Mouse (Mus musculus) limb, embryonic 14.5 days (tissue): ENCODE measurements around the gene Itprid2. TPM values are rescaled to one million over a fixed set of nuclear protein-coding genes. Genes with fewer than 3 reads are reported as not detected.

Experiments
- ATAC-seq: fragments of 200-750 bp; cut with Nextera tagmentation; 2 replicates; pipeline ENCODE4 v1.8.0; 2017; ENCODE audit warnings: low read depth, moderate number of reproducible peaks, moderate TSS enrichment; ENCODE audit not compliant: low FRiP score
- DNase-seq: peaks from one replicate; pipeline ENCODE4 v3.0.0-alpha.2; 2015; ENCODE audit warnings: low spot score
- H3K27ac ChIP-seq: fragments of 300-500 bp; sonication (generic); replicated peaks from 2 replicates; pipeline ENCODE4 v1.5.1; 2014; ENCODE audit warnings: low read depth, mild to moderate bottlenecking, low read length, moderate library complexity, mixed read lengths
- H3K27me3 ChIP-seq: fragments of 300-500 bp; sonication (generic); 2 replicates; pipeline ENCODE4 v1.6.1; 2014; ENCODE audit warnings: low read length, mixed read lengths; ENCODE audit not compliant: control insufficient read depth, insufficient read depth
- H3K36me3 ChIP-seq: fragments of 300-500 bp; sonication (generic); 2 replicates; pipeline ENCODE4 v1.6.1; 2014; ENCODE audit warnings: mild to moderate bottlenecking, low read length, moderate library complexity, mixed read lengths; ENCODE audit not compliant: control insufficient read depth, insufficient read depth
- H3K4me1 ChIP-seq: fragments of 300-500 bp; sonication (generic); 2 replicates; pipeline ENCODE4 v1.6.1; 2014; ENCODE audit warnings: antibody characterized with exemption, low read length, mixed read lengths; ENCODE audit not compliant: control insufficient read depth, insufficient read depth
- H3K4me2 ChIP-seq: fragments of 300-500 bp; sonication (generic); replicated peaks from 2 replicates; pipeline ENCODE4 v1.6.1; 2014; ENCODE audit warnings: low read depth, mild to moderate bottlenecking, low read length, moderate library complexity; ENCODE audit not compliant: severe bottlenecking
- H3K4me3 ChIP-seq: fragments of 300-500 bp; sonication (generic); replicated peaks from 2 replicates; pipeline ENCODE4 v1.5.1; 2014; ENCODE audit warnings: low read length
- H3K9ac ChIP-seq: fragments of 300-500 bp; sonication (generic); 2 replicates; pipeline ENCODE4 v1.6.1; 2014; ENCODE audit warnings: mild to moderate bottlenecking, low read depth, low read length, moderate library complexity; ENCODE audit not compliant: severe bottlenecking
- H3K9me3 ChIP-seq: fragments of 300-500 bp; sonication (generic); 2 replicates; pipeline ENCODE4 v1.6.1; 2016; ENCODE audit warnings: low read length; ENCODE audit not compliant: control insufficient read depth
- POLR2A ChIP-seq: fragments of 200-500 bp; IDR thresholded peaks from 2 replicates; pipeline ENCODE4 v1.8.0; 2012; ENCODE audit warnings: inconsistent platforms, mild to moderate bottlenecking, moderate library complexity, borderline replicate concordance; ENCODE audit not compliant: insufficient read depth, insufficient read length; ENCODE audit errors: extremely low read depth
- WGBS: fragments of 180-500 bp; shearing (Covaris S2); extraction: QIAGEN DNeasy Blood & Tissue Kit; methylation state at CpG from one replicate; pipeline ENCODE4 v1.1.7; 2014; 5-methylcytosine and 5-hydroxymethylcytosine counted together
- polyA plus RNA-seq, 2 experiments: library from polyadenylated mRNA; depleted of rRNA in 1 of 2; stranded (reverse) in 1 of 2; unstranded in 1 of 2; fragments of >200 nt; fragmentation: Nextera tagmentation in 1 of 2; extraction: Ambion mirVana in 1 of 2; gene quantifications; 2 replicates each; pipeline versions ENCODE4 v1.2.1 to v1.2.3; 2012 to 2014

The Itprid2 gene
- polyA plus RNA-seq, 2 experiments = 9.3 to 14.8 TPM

- peaks cover 19% of the 10 kb centered on the region for H3K36me3 ChIP-seq
- no peak overlapping the region for H3K9ac ChIP-seq
- H3K4me1 ChIP-seq = no peaks in the 10 kb centered on the region
- DNase-seq = no peak
- no peak overlapping the region for H3K4me2 ChIP-seq
- no peaks in the 10 kb centered on the region for H3K9me3 ChIP-seq
- no peaks in the 10 kb centered on the region for H3K27me3 ChIP-seq
- no peak for ATAC-seq
- 92% methylated on average over 3 of the region's 3 CpGs for WGBS
- TF ChIP-seq POLR2A = no peak
- no peak overlapping the region for H3K27ac ChIP-seq
- no peak overlapping the region for H3K4me3 ChIP-seq
These were observed 40.1 kb downstream of the Itprid2 start for GRCm38 (mm10) chr2:79675266-79675665.

- Histone ChIP-seq H3K27me3 (no peaks in the 10 kb centered on the region), H3K9ac (no peak overlapping the region), H3K36me3 (peaks cover 15% of the 10 kb centered on the region), H3K27ac (no peak overlapping the region), H3K4me3 (no peak overlapping the region), H3K4me2 (no peak overlapping the region), H3K4me1 (no peaks in the 10 kb centered on the region), H3K9me3 (no peaks in the 10 kb centered on the region)
- ATAC-seq (no peak), DNase-seq (no peak)
- 69% methylated on average over 1 of the region's 1 CpGs for WGBS
- no peak for TF ChIP-seq POLR2A
These were observed 42.6 kb downstream of the Itprid2 start for GRCm38 (mm10) chr2:79677663-79678257.

- Histone ChIP-seq H3K4me2 (no peak overlapping the region), H3K4me3 (no peak overlapping the region), H3K27ac (no peak overlapping the region), H3K4me1 (no peaks in the 10 kb centered on the region), H3K9ac (no peak overlapping the region), H3K27me3 (no peaks in the 10 kb centered on the region), H3K36me3 (no peaks in the 10 kb centered on the region), H3K9me3 (no peaks in the 10 kb centered on the region)
- ATAC-seq (no peak), DNase-seq (no peak)
- WGBS = 72% methylated on average over 4 of the region's 4 CpGs
- TF ChIP-seq POLR2A = no peak
These were observed 46.5 kb downstream of the Itprid2 start for GRCm38 (mm10) chr2:79681672-79682071.

- no peak for TF ChIP-seq POLR2A
- H3K9me3 ChIP-seq = no peaks in the 10 kb centered on the region
- H3K27me3 ChIP-seq = no peaks in the 10 kb centered on the region
- no peak overlapping the region for H3K9ac ChIP-seq
- DNase-seq (no peak), ATAC-seq (no peak)
- H3K4me2 ChIP-seq = no peak overlapping the region
- no peaks in the 10 kb centered on the region for H3K4me1 ChIP-seq
- 96% methylated on average over 4 of the region's 4 CpGs for WGBS
- no peak overlapping the region for H3K27ac ChIP-seq
- no peaks in the 10 kb centered on the region for H3K36me3 ChIP-seq
- no peak overlapping the region for H3K4me3 ChIP-seq
These were observed 48.1 kb downstream of the Itprid2 start for GRCm38 (mm10) chr2:79683258-79683657.

- H3K4me2 ChIP-seq = no peak overlapping the region
- 50% methylated on average over 3 of the region's 3 CpGs for WGBS
- H3K9ac ChIP-seq = no peak overlapping the region
These were observed 55.7 kb downstream of the Itprid2 start for GRCm38 (mm10) chr2:79690838-79691237.

More at GRCm38 (mm10) chr2:79690838-79691237, 55.7 kb downstream of the Itprid2 start:
- H3K36me3 ChIP-seq = no peaks in the 10 kb centered on the region
- no peak for TF ChIP-seq POLR2A
- no peak overlapping the region for H3K27ac ChIP-seq
- H3K9me3 ChIP-seq = no peaks in the 10 kb centered on the region
- no peak overlapping the region for H3K4me3 ChIP-seq
- no peaks in the 10 kb centered on the region for H3K27me3 ChIP-seq
- ATAC-seq (no peak), DNase-seq (no peak)
- 0 out of 2 replicates have a peak, but pooled peaks cover 2% of the 10 kb centered on the region for H3K4me1 ChIP-seq
